Mouse (Mus musculus): Measurements from ENCODE around the gene Trim52.

DNA sequence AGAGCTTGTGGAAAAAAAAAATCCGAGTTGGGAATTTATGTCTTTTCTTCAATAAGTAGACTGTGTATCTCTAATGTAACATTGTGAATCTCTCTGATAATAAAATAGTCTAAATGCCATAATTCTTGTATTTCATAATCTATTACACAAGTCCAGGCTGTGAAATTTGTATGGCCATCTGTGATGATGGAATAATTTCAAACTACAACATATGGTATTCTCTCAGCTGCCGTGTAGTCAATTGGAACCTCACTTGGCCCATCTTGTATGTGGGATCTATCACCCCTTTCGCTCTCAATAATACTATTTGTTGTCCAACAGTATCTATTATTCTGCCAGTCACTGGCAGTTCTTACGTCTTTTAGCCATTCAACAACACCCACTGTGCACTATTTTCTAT lies 9.2 kb upstream of the Trim52 start:
- no peak for TF ChIP-seq CTCF (IDR thresholded peaks at IDR 0.05; ENCODE audit: extremely low read depth, insufficient read length, insufficient replicate concordance, low read depth, low read length)
- TF ChIP-seq POLR2A (IDR thresholded peaks at IDR 0.05; ENCODE audit: low read depth, low read length): no peak
